Mouse (Mus musculus) hindbrain, embryonic 14.5 days (tissue): ENCODE data around the gene Mras. TPM values are rescaled to one million over a fixed set of nuclear protein-coding genes. Genes with fewer than 3 reads are reported as not detected.

Experiments
- ATAC-seq: fragments of 200-750 bp; cut with Nextera tagmentation; 2 replicates; pipeline ENCODE4 v1.8.0; 2017; ENCODE audit warnings: moderate number of reproducible peaks, mild to moderate bottlenecking, moderate TSS enrichment, moderate library complexity; ENCODE audit not compliant: low FRiP score
- DNase-seq: peaks from one replicate; pipeline ENCODE4 v3.0.0-alpha.2; 2015; ENCODE audit warnings: low spot score
- H3K27ac ChIP-seq: fragments of 300-500 bp; sonication (generic); 2 replicates; pipeline ENCODE4 v1.5.1; 2014; ENCODE audit warnings: mild to moderate bottlenecking, moderate library complexity
- H3K27me3 ChIP-seq: fragments of 300-500 bp; sonication (generic); 2 replicates; pipeline ENCODE4 v1.6.1; 2014; ENCODE audit warnings: mild to moderate bottlenecking, low read length, mixed read lengths; ENCODE audit not compliant: control insufficient read depth, insufficient read depth
- H3K36me3 ChIP-seq: fragments of 300-500 bp; sonication (generic); replicated peaks from 2 replicates; pipeline ENCODE4 v1.6.1; 2014; ENCODE audit not compliant: control insufficient read depth, insufficient read depth
- H3K4me1 ChIP-seq: fragments of 300-500 bp; sonication (generic); replicated peaks from 2 replicates; pipeline ENCODE4 v1.6.1; 2014; ENCODE audit warnings: antibody characterized with exemption, low read length, mixed read lengths; ENCODE audit not compliant: control insufficient read depth, insufficient read depth
- H3K4me2 ChIP-seq: fragments of 300-500 bp; sonication (generic); replicated peaks from 2 replicates; pipeline ENCODE4 v1.6.1; 2014; ENCODE audit warnings: mild to moderate bottlenecking, moderate library complexity
- H3K4me3 ChIP-seq: fragments of 300-500 bp; sonication (generic); replicated peaks from 2 replicates; pipeline ENCODE4 v1.5.1; 2014; ENCODE audit warnings: mild to moderate bottlenecking, low read length
- H3K9ac ChIP-seq: fragments of 300-500 bp; sonication (generic); 2 replicates; pipeline ENCODE4 v1.6.1; 2014
- H3K9me3 ChIP-seq: fragments of 300-500 bp; sonication (generic); 2 replicates; pipeline ENCODE4 v1.6.1; 2016; ENCODE audit warnings: low read length; ENCODE audit not compliant: control insufficient read depth
- WGBS: fragments of 180-500 bp; shearing (Covaris S2); extraction: QIAGEN DNeasy Blood & Tissue Kit; methylation state at CpG from one replicate; pipeline ENCODE4 v1.1.7; 2014; 5-methylcytosine and 5-hydroxymethylcytosine counted together
- polyA plus RNA-seq: library from polyadenylated mRNA; unstranded; fragments of >200 nt; fragmentation: Nextera tagmentation; extraction: Ambion mirVana; gene quantifications from 2 replicates; pipeline ENCODE4 v1.2.1, GENCODE M21; 2014

Gene Mras
- polyA plus RNA-seq, 1 experiment from 2014 or later = 55.3 TPM

- ATAC-seq (no peak), DNase-seq (no peak)
- Histone ChIP-seq H3K4me1 (no peaks in the 10 kb centered on the region), H3K4me3 (no peak overlapping the region), H3K4me2 (no peak overlapping the region), H3K27ac (no peak overlapping the region), H3K36me3 (no peaks in the 10 kb centered on the region), H3K9ac (no peak overlapping the region), H3K9me3 (no peaks in the 10 kb centered on the region), H3K27me3 (no peaks in the 10 kb centered on the region)
- 73% methylated on average over 9 of the region's 9 CpGs for WGBS
These were observed 31.4 kb upstream of the Mras start for GRCm38 (mm10) chr9:99468572-99468971.

- ATAC-seq (no peak), DNase-seq (no peak)
- Histone ChIP-seq H3K9ac (no peak overlapping the region), H3K9me3 (no peaks in the 10 kb centered on the region), H3K4me1 (no peaks in the 10 kb centered on the region), H3K27me3 (no peaks in the 10 kb centered on the region), H3K4me3 (no peak overlapping the region), H3K27ac (no peak overlapping the region), H3K36me3 (no peaks in the 10 kb centered on the region), H3K4me2 (no peak overlapping the region)
- 88% methylated on average over 6 of the region's 6 CpGs for WGBS
These were observed 27.7 kb upstream of the Mras start for GRCm38 (mm10) chr9:99464876-99465275.

DNA sequence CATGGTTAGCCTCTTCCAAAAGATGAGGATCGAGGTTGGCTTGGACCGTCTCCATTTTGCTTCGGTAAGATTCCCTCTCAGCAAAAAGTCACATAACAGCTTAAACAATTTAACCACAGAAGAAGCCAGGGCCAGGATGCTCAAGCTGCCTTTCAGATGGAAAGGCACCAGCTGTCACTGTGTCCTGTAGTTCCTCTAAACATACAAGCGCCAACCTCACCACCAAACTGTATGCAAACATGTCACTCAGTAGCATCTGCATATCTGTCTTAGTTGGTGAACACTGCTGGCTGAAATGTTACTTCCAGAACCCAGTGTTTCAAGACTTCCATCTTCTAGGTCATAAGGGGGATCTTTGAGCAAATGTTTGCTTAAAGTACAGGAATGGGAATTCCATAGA is 22.5 kb upstream of the Mras start:
- H3K4me3 ChIP-seq = no peak overlapping the region
- H3K27me3 ChIP-seq = no peaks in the 10 kb centered on the region
- H3K9me3 ChIP-seq = no peaks in the 10 kb centered on the region
- no peak overlapping the region for H3K4me2 ChIP-seq
- no peak overlapping the region for H3K9ac ChIP-seq
- no peak overlapping the region for H3K27ac ChIP-seq
- H3K4me1 ChIP-seq = no peaks in the 10 kb centered on the region
- ATAC-seq (no peak), DNase-seq (no peak)
- WGBS = 94% methylated on average over 4 of the region's 4 CpGs
- H3K36me3 ChIP-seq = no peaks in the 10 kb centered on the region

- H3K4me1 ChIP-seq = no peaks in the 10 kb centered on the region
- no peak overlapping the region for H3K4me3 ChIP-seq
- no peak for ATAC-seq
- peak; percentile 53 for DNase-seq
- H3K27ac ChIP-seq = no peak overlapping the region
- H3K9ac ChIP-seq = no peak overlapping the region
- no peaks in the 10 kb centered on the region for H3K27me3 ChIP-seq
- WGBS = 41% methylated on average over 12 of the region's 12 CpGs
- H3K36me3 ChIP-seq = no peaks in the 10 kb centered on the region
- no peak overlapping the region for H3K4me2 ChIP-seq
- H3K9me3 ChIP-seq = no peaks in the 10 kb centered on the region
These were observed 21.5 kb upstream of the Mras start for GRCm38 (mm10) chr9:99458529-99459208.

GRCm38 (mm10) chr9:99454211-99454610 is 17.0 kb upstream of the Mras start:
- H3K27me3 ChIP-seq = no peaks in the 10 kb centered on the region
- H3K9me3 ChIP-seq = no peaks in the 10 kb centered on the region
- no peaks in the 10 kb centered on the region for H3K36me3 ChIP-seq
- no peaks in the 10 kb centered on the region; the same call in 1 of the 2 replicates for H3K4me1 ChIP-seq
- no peak overlapping the region for H3K4me2 ChIP-seq
- no peak for DNase-seq
- no peak overlapping the region for H3K27ac ChIP-seq
- 80% methylated on average over 4 of the region's 4 CpGs for WGBS
- ATAC-seq = no peak
- H3K4me3 ChIP-seq = no peak overlapping the region
- H3K9ac ChIP-seq = no peak overlapping the region

DNA sequence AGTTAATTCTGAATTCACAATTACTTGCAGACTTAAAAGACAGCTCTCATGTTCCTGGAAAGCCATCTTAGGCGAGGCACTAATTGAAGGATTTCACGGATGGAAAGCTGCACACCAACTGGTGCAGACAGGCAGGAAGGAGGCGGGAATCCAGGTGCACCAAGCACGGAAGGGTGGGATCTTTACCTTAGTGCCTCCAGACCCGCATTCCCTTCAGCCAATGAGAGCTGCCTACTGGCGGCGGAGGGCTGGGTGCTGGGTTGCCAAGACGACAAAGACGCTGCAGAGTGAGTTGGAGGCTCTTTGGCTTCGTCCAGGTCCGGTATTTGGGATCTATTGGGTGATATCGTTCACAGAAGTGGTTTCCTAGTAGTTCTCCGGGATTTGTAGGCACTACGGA is 14.0 kb upstream of the Mras start, which contains the start of gene Nme9:
Nme9 (plus strand) TSS at position 315 of the 400 bp plus-strand sequence.
- Histone ChIP-seq H3K4me1 (no peaks in the 10 kb centered on the region; the same call in 1 of the 2 replicates), H3K9me3 (no peaks in the 10 kb centered on the region), H3K36me3 (no peaks in the 10 kb centered on the region), H3K4me3 (no peak within 1 kb of the TSS), H3K9ac (no peak within 1 kb of the TSS), H3K27ac (no peak within 1 kb of the TSS), H3K4me2 (no peak within 1 kb of the TSS; the same call in 1 of the 2 replicates), H3K27me3 (no peaks in the 10 kb centered on the region)
- DNase-seq (no peak), ATAC-seq (no peak)
- 10% methylated on average over 14 of the region's 14 CpGs for WGBS

DNA sequence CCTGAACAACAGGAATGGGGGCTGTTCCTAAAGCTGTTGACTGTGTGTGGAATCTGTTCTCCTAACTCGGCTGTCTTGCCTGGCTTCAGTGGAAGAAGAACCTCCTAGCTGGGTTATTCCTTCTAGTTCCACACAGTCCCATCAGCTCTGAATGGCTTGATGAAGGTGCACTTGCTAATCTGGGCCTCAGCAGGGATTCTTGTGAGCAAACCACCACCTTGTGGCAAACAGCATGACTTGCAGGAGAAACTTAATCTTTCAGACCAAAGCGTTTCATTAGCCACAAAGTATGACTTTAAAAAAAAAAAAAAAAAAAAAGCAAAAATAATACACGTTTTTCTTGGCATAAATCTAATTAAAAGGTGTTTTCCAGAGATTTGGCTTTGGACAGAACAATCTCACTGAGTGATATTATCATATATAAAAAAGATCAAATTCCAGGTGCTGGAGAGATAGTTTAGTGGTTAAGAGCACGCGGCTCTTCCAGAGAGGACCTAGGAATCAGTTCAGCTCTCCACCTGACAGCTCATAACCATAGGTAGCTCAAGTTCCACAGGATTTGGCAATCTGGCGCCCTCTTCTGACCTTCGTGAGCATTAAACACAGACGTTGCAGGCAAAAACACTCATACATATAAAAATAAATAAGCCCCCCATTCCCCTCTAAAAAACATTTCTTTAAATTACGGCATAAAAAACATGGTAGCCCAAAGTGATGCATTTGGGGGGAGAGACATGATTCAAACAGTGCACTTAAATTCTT is 12.9 kb upstream of the Mras start:
- Histone ChIP-seq H3K9me3 (no peaks in the 10 kb centered on the region), H3K36me3 (no peaks in the 10 kb centered on the region), H3K27ac (no peak overlapping the region), H3K4me3 (no peak overlapping the region), H3K4me2 (no peak overlapping the region), H3K27me3 (no peaks in the 10 kb centered on the region), H3K4me1 (no peaks in the 10 kb centered on the region; the same call in 1 of the 2 replicates), H3K9ac (no peak overlapping the region)
- ATAC-seq (no peak), DNase-seq (peak; percentile 67)
- whole genome bisulfite sequencing = 36% methylated on average over 9 of the region's 9 CpGs

- DNase-seq = no peak
- no peak overlapping the region for H3K27ac ChIP-seq
- WGBS = 78% methylated on average over 3 of the region's 3 CpGs
- H3K4me3 ChIP-seq = no peak overlapping the region
- H3K4me2 ChIP-seq = no peak overlapping the region
- no peaks in the 10 kb centered on the region for H3K36me3 ChIP-seq
- H3K27me3 ChIP-seq = no peaks in the 10 kb centered on the region
- no peak for ATAC-seq
- H3K9me3 ChIP-seq = no peaks in the 10 kb centered on the region
- no peaks in the 10 kb centered on the region; the same call in 1 of the 2 replicates for H3K4me1 ChIP-seq
- no peak overlapping the region for H3K9ac ChIP-seq
These were observed 10.1 kb upstream of the Mras start for GRCm38 (mm10) chr9:99447323-99447722.

- Histone ChIP-seq H3K9ac (no peak overlapping the region), H3K4me3 (no peak overlapping the region), H3K4me1 (no peaks in the 10 kb centered on the region; the same call in 1 of the 2 replicates), H3K27me3 (no peaks in the 10 kb centered on the region), H3K36me3 (no peaks in the 10 kb centered on the region), H3K4me2 (no peak overlapping the region), H3K27ac (no peak overlapping the region), H3K9me3 (no peaks in the 10 kb centered on the region)
- DNase-seq = no peak
- no peak for ATAC-seq
These were observed 9.1 kb upstream of the Mras start for GRCm38 (mm10) chr9:99446259-99446658.
